Mouse (Mus musculus): ENCODE measurements around the gene Glcci1. TPM values are rescaled to one million over a fixed set of nuclear protein-coding genes. Genes with fewer than 3 reads are reported as not detected.
"Not testable (repeated sequence)": the region's sequence is repeated elsewhere in the genome, so short reads cannot be mapped to it uniquely, and the experiment has no call there.

The Glcci1 gene
- polyA plus RNA-seq, 1 experiment from 2014 or later: 5.2 TPM

GRCm38 (mm10) chr6:8531104-8531894, 21.9 kb downstream of the Glcci1 start:
- H3K27ac ChIP-seq: no peak overlapping the region
- no peaks in the 10 kb centered on the region for H3K27me3 ChIP-seq (ENCODE audit: insufficient read depth, poor library complexity, severe bottlenecking)
- 0 out of 2 replicates have a peak, but pooled peaks cover 3% of the 10 kb centered on the region for H3K4me1 ChIP-seq
- no peaks in the 10 kb centered on the region for H3K36me3 ChIP-seq
- 54% methylated on average over 4 of the region's 4 CpGs for WGBS
- H3K4me3 ChIP-seq: no peak overlapping the region
- H3K9me3 ChIP-seq: no peaks in the 10 kb centered on the region
- DNase-seq (ENCODE audit: low spot score): no peak

GRCm38 (mm10) chr6:8536944-8537343, 27.5 kb downstream of the Glcci1 start:
- H3K27me3 ChIP-seq (ENCODE audit: insufficient read depth, poor library complexity, severe bottlenecking): no peaks in the 10 kb centered on the region
- no peaks in the 10 kb centered on the region for H3K36me3 ChIP-seq
- DNase-seq (ENCODE audit: low spot score): no peak
- H3K27ac ChIP-seq: no peak overlapping the region
- no peaks in the 10 kb centered on the region for H3K9me3 ChIP-seq
- WGBS: 81% methylated on average over 2 of the region's 2 CpGs
- no peak overlapping the region for H3K4me3 ChIP-seq
- no peaks in the 10 kb centered on the region for H3K4me1 ChIP-seq

GRCm38 (mm10) chr6:8541531-8541930, 32.1 kb downstream of the Glcci1 start:
- WGBS: 85% methylated on average over 4 of the region's 4 CpGs
- not testable (repeated sequence) for H3K27ac ChIP-seq; DNase-seq (ENCODE audit: low spot score); H3K4me3 ChIP-seq; H3K9me3 ChIP-seq; H3K36me3 ChIP-seq; H3K4me1 ChIP-seq; H3K27me3 ChIP-seq (ENCODE audit: insufficient read depth, poor library complexity, severe bottlenecking)

- no peak for DNase-seq (ENCODE audit: low spot score)
- H3K9me3 ChIP-seq: no peaks in the 10 kb centered on the region
- no peaks in the 10 kb centered on the region for H3K27me3 ChIP-seq (ENCODE audit: insufficient read depth, poor library complexity, severe bottlenecking)
- H3K4me1 ChIP-seq: no peaks in the 10 kb centered on the region
- no peak overlapping the region for H3K4me3 ChIP-seq
- 92% methylated on average over 5 of the region's 5 CpGs for WGBS
- H3K36me3 ChIP-seq: peaks cover 14% of the 10 kb centered on the region; the same call in 1 of the 2 replicates
- no peak overlapping the region for H3K27ac ChIP-seq
Measured at GRCm38 (mm10) chr6:8544822-8545221, 35.4 kb downstream of the Glcci1 start.

- H3K4me3 ChIP-seq: no peak overlapping the region
- no peak for DNase-seq (ENCODE audit: low spot score)
- 88% methylated on average over 7 of the region's 7 CpGs for WGBS
- no peaks in the 10 kb centered on the region for H3K27me3 ChIP-seq (ENCODE audit: insufficient read depth, poor library complexity, severe bottlenecking)
- no peaks in the 10 kb centered on the region for H3K4me1 ChIP-seq
- no peaks in the 10 kb centered on the region for H3K9me3 ChIP-seq
- H3K36me3 ChIP-seq: peaks cover 16% of the 10 kb centered on the region; the same call in 1 of the 2 replicates
- H3K27ac ChIP-seq: no peak overlapping the region
Measured at GRCm38 (mm10) chr6:8545780-8546179, 36.4 kb downstream of the Glcci1 start.

GRCm38 (mm10) chr6:8551155-8551554, 41.8 kb downstream of the Glcci1 start:
- peaks cover 12% of the 10 kb centered on the region; the same call in 1 of the 2 replicates for H3K36me3 ChIP-seq
- 89% methylated on average over 2 of the region's 2 CpGs for WGBS
- H3K27ac ChIP-seq: no peak overlapping the region
- H3K4me1 ChIP-seq: no peaks in the 10 kb centered on the region
- no peaks in the 10 kb centered on the region for H3K9me3 ChIP-seq
- no peak for DNase-seq (ENCODE audit: low spot score)
- H3K27me3 ChIP-seq (ENCODE audit: insufficient read depth, poor library complexity, severe bottlenecking): no peaks in the 10 kb centered on the region
- no peak overlapping the region for H3K4me3 ChIP-seq

- Histone ChIP-seq H3K4me3 (no peak overlapping the region), H3K4me1 (no peaks in the 10 kb centered on the region), H3K9me3 (no peaks in the 10 kb centered on the region), H3K27me3 (ENCODE audit: insufficient read depth, poor library complexity, severe bottlenecking) (no peaks in the 10 kb centered on the region), H3K27ac (no peak overlapping the region), H3K36me3 (0 out of 2 replicates have a peak, but pooled peaks cover 4% of the 10 kb centered on the region)
- WGBS: 93% methylated on average over 5 of the region's 5 CpGs
- no peak for DNase-seq (ENCODE audit: low spot score)
Measured at GRCm38 (mm10) chr6:8556849-8557571, 47.6 kb downstream of the Glcci1 start.

- H3K27ac ChIP-seq: no peak overlapping the region
- H3K4me1 ChIP-seq: no peaks in the 10 kb centered on the region
- H3K4me3 ChIP-seq: no peak overlapping the region
- DNase-seq (ENCODE audit: low spot score): no peak
- peaks cover 10% of the 10 kb centered on the region; the same call in 1 of the 2 replicates for H3K36me3 ChIP-seq
- 93% methylated on average over 2 of the region's 2 CpGs for WGBS
- no peaks in the 10 kb centered on the region for H3K27me3 ChIP-seq (ENCODE audit: insufficient read depth, poor library complexity, severe bottlenecking)
- no peaks in the 10 kb centered on the region for H3K9me3 ChIP-seq
Measured at GRCm38 (mm10) chr6:8560682-8561081, 51.3 kb downstream of the Glcci1 start.

- no peak for DNase-seq (ENCODE audit: low spot score)
- Histone ChIP-seq H3K4me3 (no peak overlapping the region), H3K9me3 (no peaks in the 10 kb centered on the region), H3K27ac (no peak overlapping the region), H3K4me1 (no peaks in the 10 kb centered on the region), H3K27me3 (ENCODE audit: insufficient read depth, poor library complexity, severe bottlenecking) (no peaks in the 10 kb centered on the region), H3K36me3 (peaks cover 3% of the 10 kb centered on the region; the same call in 1 of the 2 replicates)
- WGBS: 90% methylated on average over 9 of the region's 9 CpGs
Measured at GRCm38 (mm10) chr6:8582377-8582776, 73.0 kb downstream of the Glcci1 start.

GRCm38 (mm10) chr6:8583892-8584291, 74.5 kb downstream of the Glcci1 start:
- DNase-seq (ENCODE audit: low spot score): no peak
- peaks cover 3% of the 10 kb centered on the region; the same call in 1 of the 2 replicates for H3K36me3 ChIP-seq
- H3K4me3 ChIP-seq: no peak overlapping the region
- H3K9me3 ChIP-seq: no peaks in the 10 kb centered on the region
- WGBS: 65% methylated on average over 3 of the region's 3 CpGs
- no peak overlapping the region for H3K27ac ChIP-seq
- no peaks in the 10 kb centered on the region for H3K4me1 ChIP-seq
- no peaks in the 10 kb centered on the region for H3K27me3 ChIP-seq (ENCODE audit: insufficient read depth, poor library complexity, severe bottlenecking)

GRCm38 (mm10) chr6:8591665-8592064, 82.3 kb downstream of the Glcci1 start:
- H3K27me3 ChIP-seq (ENCODE audit: insufficient read depth, poor library complexity, severe bottlenecking): no peaks in the 10 kb centered on the region
- 0 out of 2 replicates have a peak, but pooled peaks cover 6% of the 10 kb centered on the region for H3K36me3 ChIP-seq
- no peak overlapping the region for H3K27ac ChIP-seq
- no peak for DNase-seq (ENCODE audit: low spot score)
- no peak overlapping the region for H3K4me3 ChIP-seq
- H3K9me3 ChIP-seq: no peaks in the 10 kb centered on the region
- H3K4me1 ChIP-seq: no peaks in the 10 kb centered on the region
- WGBS: 79% methylated on average over 9 of the region's 9 CpGs

GRCm38 (mm10) chr6:8617369-8617768, 108.0 kb downstream of the Glcci1 start:
- DNase-seq (ENCODE audit: low spot score): no peak
- Histone ChIP-seq H3K27ac (no peak overlapping the region), H3K4me3 (no peak overlapping the region), H3K36me3 (no peaks in the 10 kb centered on the region), H3K27me3 (ENCODE audit: insufficient read depth, poor library complexity, severe bottlenecking) (no peaks in the 10 kb centered on the region), H3K4me1 (no peaks in the 10 kb centered on the region), H3K9me3 (no peaks in the 10 kb centered on the region)
- 68% methylated on average over 2 of the region's 2 CpGs for WGBS

All from heart, embryonic 10.5 days (tissue).